Mouse (Mus musculus): ENCODE data around the gene Proca1. TPM values are rescaled to one million over a fixed set of nuclear protein-coding genes. Genes with fewer than 3 reads are reported as not detected.
"Not testable (repeated sequence)": the region's sequence is repeated elsewhere in the genome, so short reads cannot be mapped to it uniquely, and the experiment has no call there.

Gene Proca1
- total RNA-seq, 1 experiment from 2014 or later: 26.3 TPM

GRCm38 (mm10) chr11:78182450-78182849 is 10.7 kb upstream of the Proca1 start:
- no peak for DNase-seq

GRCm38 (mm10) chr11:78182961-78183844 is 10.0 kb upstream of the Proca1 start, which contains the start of gene Rpl23a:
Gene Rpl23a (minus strand): TSS chr11:78183584.
- DNase-seq: peak; percentile 85

- DNase-seq: no peak
Observed at GRCm38 (mm10) chr11:78183884-78184514, 9.2 kb upstream of the Proca1 start.

- DNase-seq: not testable (repeated sequence)
Observed at GRCm38 (mm10) chr11:78184702-78185101, 8.5 kb upstream of the Proca1 start.

GRCm38 (mm10) chr11:78188331-78189233 is 4.6 kb upstream of the Proca1 start, which contains the start of gene Rab34:
Gene Rab34 (plus strand): TSS chr11:78188430.
- DNase-seq: peak; percentile 92

GRCm38 (mm10) chr11:78189234-78190040 is 3.8 kb upstream of the Proca1 start:
- DNase-seq: peak; percentile 87

GRCm38 (mm10) chr11:78190041-78190440 is 3.2 kb upstream of the Proca1 start:
- no peak for DNase-seq

- peak; percentile 90 for DNase-seq
Observed at GRCm38 (mm10) chr11:78194411-78195100, 1.4 kb downstream of the Proca1 start.

GRCm38 (mm10) chr11:78195101-78195863 is 2.1 kb downstream of the Proca1 start:
- no peak for DNase-seq

GRCm38 (mm10) chr11:78202372-78202771 is 9.2 kb downstream of the Proca1 start:
- DNase-seq: no peak

GRCm38 (mm10) chr11:78204287-78204686 is 11.1 kb downstream of the Proca1 start:
- peak; percentile 58 for DNase-seq

GRCm38 (mm10) chr11:78205361-78206206 is 12.4 kb downstream of the Proca1 start:
- DNase-seq: no peak

GRCm38 (mm10) chr11:78207190-78207589 is 14.0 kb downstream of the Proca1 start:
- no peak for DNase-seq

- peak; percentile 54 for DNase-seq
Observed at GRCm38 (mm10) chr11:78209886-78210285, 16.7 kb downstream of the Proca1 start.

GRCm38 (mm10) chr11:78210615-78211014 is 17.4 kb downstream of the Proca1 start:
- peak; percentile 56 for DNase-seq

- DNase-seq: no peak
Observed at GRCm38 (mm10) chr11:78211513-78211912, 18.3 kb downstream of the Proca1 start.

- no peak for DNase-seq
Observed at GRCm38 (mm10) chr11:78213086-78213817, 20.1 kb downstream of the Proca1 start.

- no peak for DNase-seq
Observed at GRCm38 (mm10) chr11:78215709-78216317, 22.6 kb downstream of the Proca1 start.

Measured in adrenal gland, postnatal 14 days (tissue).